Mouse (Mus musculus): ENCODE results near the gene Eif3c.

- TF ChIP-seq POLR2A (IDR thresholded peaks at IDR 0.05; ENCODE audit: insufficient read length, low read depth) (no peak), POLR2AphosphoS2 (IDR thresholded peaks at IDR 0.05; ENCODE audit: insufficient read length, low read depth) (no peak), USF1 (IDR thresholded peaks at IDR 0.05; ENCODE audit: low read depth) (no peak), E2F4 (IDR thresholded peaks at IDR 0.05; ENCODE audit: insufficient read depth) (no peak), MAX (IDR thresholded peaks at IDR 0.05; ENCODE audit: low read depth) (no peak), REST (IDR thresholded peaks at IDR 0.05; ENCODE audit: insufficient read depth, insufficient read length) (no peak), CEBPB (IDR thresholded peaks at IDR 0.05; ENCODE audit: insufficient read depth, poor library complexity, severe bottlenecking) (no peak), MYOD1 (IDR thresholded peaks at IDR 0.05; ENCODE audit: control insufficient read depth in 1 of 3, insufficient read length in 2 of 3, low read depth in 2 of 3) (no peak), TCF3 (IDR thresholded peaks at IDR 0.05; ENCODE audit: insufficient read length, low read depth) (no peak)
These were observed 15.4 kb upstream of the Eif3c start for GRCm38 (mm10) chr7:126581661-126582060.
